Mouse (Mus musculus) c-Kit-positive CD71-negative TER-119-negative erythroid progenitor cells, embryonic 14.5 days (primary cell): ENCODE results near the gene Sox3.

ENCODE experiments used
- DNase-seq: peaks from one replicate; pipeline ENCODE4 v3.0.0-alpha.2; 2013; ENCODE audit warnings: low read depth

Sox3 gene

GRCm38 (mm10) chrX:60892801-60893681 lies at the start of gene Sox3:
Gene Sox3, minus strand, starts transcription at chrX:60893430.
- DNase-seq = no peak

GRCm38 (mm10) chrX:60940225-60940624 lies 47.0 kb upstream of the Sox3 start:
- no peak for DNase-seq

DNA sequence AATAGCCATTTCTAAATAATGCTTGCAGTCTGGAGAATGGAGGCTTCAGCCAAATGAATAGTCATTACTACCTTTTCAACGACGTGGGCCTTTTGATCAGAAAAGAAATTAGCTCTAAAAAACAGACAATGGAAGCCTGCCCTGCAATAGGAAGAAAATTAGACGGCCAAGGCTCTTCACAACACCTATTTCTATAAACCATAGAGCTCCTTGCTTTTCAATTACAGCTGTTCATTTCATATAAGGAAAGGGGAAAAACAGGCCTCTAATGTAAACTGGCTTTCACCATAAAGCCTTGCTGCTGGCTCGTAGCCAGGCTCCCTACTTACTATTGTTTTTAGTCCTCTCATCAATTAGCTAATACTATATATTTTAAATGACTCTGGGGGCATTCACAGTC lies 6.3 kb upstream of the Sox3 start:
- DNase-seq = no peak

DNA sequence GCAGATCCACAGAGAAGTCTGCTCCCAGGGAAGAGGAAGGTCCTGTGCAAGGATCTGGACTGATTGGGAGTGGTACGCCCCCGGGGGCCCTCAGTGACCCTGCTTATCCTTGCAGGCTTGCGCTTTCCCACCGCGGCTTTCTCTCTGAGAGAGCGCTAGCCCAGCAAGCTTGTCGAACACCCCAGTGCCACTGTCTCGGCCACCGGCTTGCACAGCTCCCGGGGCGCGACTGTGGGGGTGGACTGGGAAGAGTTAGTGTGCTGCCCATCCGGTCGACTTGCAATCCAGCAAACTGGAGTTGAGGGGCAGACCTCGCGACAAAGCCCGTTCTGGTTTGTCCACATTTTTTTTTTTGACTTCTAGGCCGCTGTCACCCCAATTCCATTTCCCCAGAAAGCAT lies 5.4 kb upstream of the Sox3 start:
- no peak for DNase-seq

DNA sequence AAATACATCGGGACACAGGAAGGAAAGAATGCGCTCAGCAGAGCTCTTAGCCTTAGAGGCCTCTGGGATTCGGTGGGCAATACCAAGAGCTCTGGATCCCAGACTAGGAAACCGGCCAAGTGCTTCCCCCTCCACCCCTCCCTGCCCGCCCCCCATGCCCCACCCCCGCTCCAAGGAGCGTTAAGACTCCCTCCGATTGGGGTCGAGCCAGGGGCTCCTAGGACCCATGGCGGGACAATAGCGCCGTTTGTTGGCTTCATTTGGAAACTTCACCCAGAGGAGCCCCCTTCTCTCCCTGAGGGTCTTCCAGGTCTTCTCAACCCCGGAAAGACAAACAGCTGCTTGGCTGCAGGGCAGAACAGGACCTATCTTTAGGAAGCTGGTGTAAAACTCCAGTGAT lies 3.1 kb upstream of the Sox3 start:
- no peak for DNase-seq

DNA sequence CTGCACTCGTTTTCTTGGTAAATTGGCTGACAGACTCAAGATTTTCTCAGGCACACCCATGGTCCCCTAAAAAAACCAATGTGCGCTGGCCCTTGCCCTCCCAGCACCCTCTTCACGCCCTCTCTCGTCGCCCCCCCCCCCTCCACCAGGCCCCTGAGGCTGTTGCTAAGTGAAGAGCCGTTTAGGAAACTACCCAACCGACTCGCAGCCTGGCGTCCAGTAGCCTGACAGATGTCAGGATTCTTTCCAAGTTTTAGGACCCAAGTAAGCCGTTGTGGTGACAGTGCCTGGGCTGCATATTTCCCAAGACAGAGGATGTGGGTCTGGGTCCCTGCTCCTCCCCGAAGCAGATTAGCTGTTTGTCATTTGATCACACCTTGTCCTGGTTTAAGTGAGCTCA lies 2.2 kb upstream of the Sox3 start:
- DNase-seq = no peak

- DNase-seq = no peak
Observed at GRCm38 (mm10) chrX:60893720-60894543, 702 bp upstream of the Sox3 start.

- DNase-seq = no peak
Observed at GRCm38 (mm10) chrX:60892098-60892800, 981 bp downstream of the Sox3 start.

- no peak for DNase-seq
Observed at GRCm38 (mm10) chrX:60891329-60892095, 1.7 kb downstream of the Sox3 start.

DNA sequence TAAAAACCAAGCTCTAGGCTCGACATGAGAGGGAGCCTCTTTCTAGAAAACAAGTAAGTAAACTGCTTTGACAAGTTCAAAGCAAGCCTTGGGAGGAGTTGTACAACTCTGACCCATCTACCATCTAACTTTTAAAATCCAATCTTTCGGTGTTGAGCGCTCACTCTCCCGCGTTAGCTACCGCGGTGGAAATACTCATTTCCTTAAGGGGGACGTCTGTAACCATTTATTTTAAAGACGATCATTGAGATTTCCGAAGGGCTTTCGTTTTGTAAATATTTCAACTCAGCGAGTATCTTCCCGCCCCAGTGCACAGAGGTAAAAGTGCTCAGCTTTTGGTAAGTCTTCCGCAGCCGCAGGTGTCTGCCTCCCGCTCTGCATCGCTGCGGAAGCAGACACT lies 2.6 kb downstream of the Sox3 start:
- no peak for DNase-seq

DNA sequence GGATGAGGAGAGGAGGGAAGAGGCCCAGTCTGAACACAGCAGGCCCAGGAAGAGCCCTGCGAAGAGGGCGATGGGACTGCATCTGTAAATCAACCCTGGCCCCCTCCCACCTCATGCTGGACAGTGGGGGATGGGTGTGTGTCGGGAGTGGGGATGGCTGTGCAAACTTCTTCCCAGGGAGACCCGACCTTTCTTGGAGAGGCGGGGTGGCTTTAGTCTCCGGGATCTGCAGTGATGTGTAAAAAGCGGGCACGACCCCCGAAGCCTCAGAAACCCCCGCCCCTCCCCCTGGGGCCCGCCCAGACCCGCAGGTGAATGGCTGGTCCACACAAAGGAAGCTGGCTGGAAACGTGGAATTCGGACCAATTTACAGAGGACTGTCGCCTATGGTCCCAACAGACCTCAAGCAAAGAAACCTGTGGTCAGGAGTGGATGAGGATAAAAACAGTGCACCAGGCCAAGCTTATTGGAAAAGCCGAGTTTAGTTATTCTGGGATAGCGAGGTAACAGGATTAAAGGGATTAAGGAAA lies 3.2 kb downstream of the Sox3 start:
- no peak for DNase-seq
